Comparison of ENCODE assay signal across 16 mouse cellular contexts in the genomic region with DNA sequence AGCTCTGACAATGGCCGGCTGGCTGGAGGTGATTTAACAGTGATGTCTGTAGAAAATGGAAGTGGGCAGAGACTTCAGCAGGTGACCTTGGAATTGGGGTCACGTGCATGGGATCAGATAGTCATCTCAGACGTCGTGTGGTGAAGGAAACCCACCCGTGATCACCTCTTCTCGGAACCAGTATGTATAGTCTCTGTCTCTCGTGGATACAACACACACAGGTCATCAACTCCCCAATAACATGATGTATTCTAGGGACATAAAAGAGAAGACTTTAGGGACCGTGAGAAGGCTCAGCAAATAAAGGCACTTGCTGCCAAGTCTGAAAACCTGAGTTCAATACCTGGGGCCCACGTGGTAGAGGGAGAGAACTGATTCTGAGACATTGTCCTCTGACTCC.
DNase-seq lines count a peak whose midpoint lies in the region; ATAC-seq lines count a peak whose summit lies in the region.
"Had no signal": no experiment of that assay in that cellular context is flagged by ENCODE, and none has a peak within 500 bp of the region (broad histone marks: within the 10 kb centered on the region; RNA-seq: fewer than 3 reads in every experiment).

No protein-coding gene starts in this region.

- ATAC-seq in kidney, embryonic 16.5 days (ENCODE audit: low FRiP score, low TSS enrichment) = 0 out of 2 replicates have a peak, but pooled peaks have one; percentile 27
- ATAC-seq in hindbrain, embryonic 12.5 days (ENCODE audit: low FRiP score) = peak; percentile 53
- peak; percentile 28; the same call in 1 of the 2 replicates for ATAC-seq in midbrain, embryonic 13.5 days
- ATAC-seq: intestine, embryonic 15.5 days; Patski had no signal

- 36% methylated on average over 9 of the region's 9 CpGs for WGBS in kidney, embryonic 16.5 days
- WGBS in forebrain, embryonic 10.5 days = 77% methylated on average over 9 of the region's 9 CpGs
- 48% methylated on average over 9 of the region's 9 CpGs for WGBS in hindbrain, embryonic 12.5 days
- WGBS in midbrain, embryonic 13.5 days = 50% methylated on average over 9 of the region's 9 CpGs

- no peak for DNase-seq in kidney, adult 18-20 months
- no peak for DNase-seq in forebrain, embryonic 10.5 days (ENCODE audit: extremely low spot score, low spot score)
- DNase-seq in cerebellum, adult 18-20 months = no peak
- DNase-seq in cerebellum, adult 8-10 months = no peak
- DNase-seq in thymus, postnatal 0 days (ENCODE audit: low spot score) = no peak
- DNase-seq: gastrocnemius, postnatal 10 days; lung, postnatal 14 days; right cerebral cortex, adult 18-20 months; thymus, postnatal 36 days had no signal

- no peaks in the 10 kb centered on the region for H3K36me3 ChIP-seq in kidney, embryonic 16.5 days (ENCODE audit: insufficient read depth, low read length)
- no peaks in the 10 kb centered on the region for H3K36me3 ChIP-seq in forebrain, embryonic 10.5 days (replicated peaks)
- no peaks in the 10 kb centered on the region for H3K36me3 ChIP-seq in hindbrain, embryonic 12.5 days
- no peaks in the 10 kb centered on the region for H3K36me3 ChIP-seq in midbrain, embryonic 13.5 days
- H3K36me3 ChIP-seq: intestine, embryonic 15.5 days; liver, embryonic 15.5 days had no signal

- H3K27me3 ChIP-seq in kidney, embryonic 16.5 days (ENCODE audit: insufficient read depth, low read length) = no peaks in the 10 kb centered on the region
- H3K27me3 ChIP-seq in forebrain, embryonic 10.5 days (ENCODE audit: poor library complexity, severe bottlenecking) = no peaks in the 10 kb centered on the region
- H3K27me3 ChIP-seq in hindbrain, embryonic 12.5 days = 0 out of 2 replicates have a peak, but pooled peaks cover 4% of the 10 kb centered on the region
- H3K27me3 ChIP-seq in midbrain, embryonic 13.5 days = no peaks in the 10 kb centered on the region
- H3K27me3 ChIP-seq: intestine, embryonic 15.5 days; liver, embryonic 15.5 days; Patski had no signal

- no peaks in the 10 kb centered on the region for H3K9me3 ChIP-seq in kidney, embryonic 16.5 days (ENCODE audit: low read length)
- peaks cover 6% of the 10 kb centered on the region; the same call in 1 of the 2 replicates for H3K9me3 ChIP-seq in forebrain, embryonic 10.5 days
- no peaks in the 10 kb centered on the region for H3K9me3 ChIP-seq in hindbrain, embryonic 12.5 days (replicated peaks)
- H3K9me3 ChIP-seq in midbrain, embryonic 13.5 days = no peaks in the 10 kb centered on the region
- H3K9me3 ChIP-seq: intestine, embryonic 15.5 days; liver, embryonic 15.5 days had no signal

- H3K9ac ChIP-seq in kidney, embryonic 16.5 days (replicated peaks; ENCODE audit: low read length) = no peak overlapping the region
- no peak overlapping the region for H3K9ac ChIP-seq in hindbrain, embryonic 12.5 days
- H3K9ac ChIP-seq in midbrain, embryonic 13.5 days (replicated peaks) = no peak overlapping the region
- H3K9ac ChIP-seq: intestine, embryonic 15.5 days; liver, embryonic 15.5 days had no signal

- H3K4me1 ChIP-seq in kidney, embryonic 16.5 days (ENCODE audit: insufficient read depth, low read length) = peaks cover 8% of the 10 kb centered on the region
- H3K4me1 ChIP-seq in forebrain, embryonic 10.5 days = peaks cover 26% of the 10 kb centered on the region
- H3K4me1 ChIP-seq in hindbrain, embryonic 12.5 days = peaks cover 12% of the 10 kb centered on the region
- H3K4me1 ChIP-seq in midbrain, embryonic 13.5 days (replicated peaks) = peaks cover 14% of the 10 kb centered on the region
- H3K4me1 ChIP-seq: intestine, embryonic 15.5 days; liver, embryonic 15.5 days had no signal

- no peak overlapping the region for H3K27ac ChIP-seq in kidney, embryonic 16.5 days (ENCODE audit: low read length)
- peak overlapping the region; percentile 68 for H3K27ac ChIP-seq in forebrain, embryonic 10.5 days
- peak overlapping the region; percentile 66 for H3K27ac ChIP-seq in hindbrain, embryonic 12.5 days
- peak overlapping the region; percentile 52 for H3K27ac ChIP-seq in midbrain, embryonic 13.5 days
- H3K27ac ChIP-seq: intestine, embryonic 15.5 days; liver, embryonic 15.5 days; stomach, postnatal 0 days had no signal

- H3K4me2 ChIP-seq in kidney, embryonic 16.5 days (replicated peaks; ENCODE audit: low read depth, low read length) = no peak overlapping the region
- no peak overlapping the region for H3K4me2 ChIP-seq in hindbrain, embryonic 12.5 days (replicated peaks)
- H3K4me2 ChIP-seq in midbrain, embryonic 13.5 days (replicated peaks) = no peak overlapping the region
- H3K4me2 ChIP-seq: intestine, embryonic 15.5 days; liver, embryonic 15.5 days had no signal

- no peak overlapping the region for H3K4me3 ChIP-seq in kidney, embryonic 16.5 days (ENCODE audit: low read length)
- H3K4me3 ChIP-seq in forebrain, embryonic 10.5 days = no peak overlapping the region
- H3K4me3 ChIP-seq in hindbrain, embryonic 12.5 days = no peak overlapping the region
- H3K4me3 ChIP-seq in midbrain, embryonic 13.5 days (replicated peaks) = no peak overlapping the region
- H3K4me3 ChIP-seq: intestine, embryonic 15.5 days; liver, embryonic 15.5 days had no signal
